Mouse (Mus musculus): ENCODE data around the gene Gm4924.

Gene Gm4924

DNA sequence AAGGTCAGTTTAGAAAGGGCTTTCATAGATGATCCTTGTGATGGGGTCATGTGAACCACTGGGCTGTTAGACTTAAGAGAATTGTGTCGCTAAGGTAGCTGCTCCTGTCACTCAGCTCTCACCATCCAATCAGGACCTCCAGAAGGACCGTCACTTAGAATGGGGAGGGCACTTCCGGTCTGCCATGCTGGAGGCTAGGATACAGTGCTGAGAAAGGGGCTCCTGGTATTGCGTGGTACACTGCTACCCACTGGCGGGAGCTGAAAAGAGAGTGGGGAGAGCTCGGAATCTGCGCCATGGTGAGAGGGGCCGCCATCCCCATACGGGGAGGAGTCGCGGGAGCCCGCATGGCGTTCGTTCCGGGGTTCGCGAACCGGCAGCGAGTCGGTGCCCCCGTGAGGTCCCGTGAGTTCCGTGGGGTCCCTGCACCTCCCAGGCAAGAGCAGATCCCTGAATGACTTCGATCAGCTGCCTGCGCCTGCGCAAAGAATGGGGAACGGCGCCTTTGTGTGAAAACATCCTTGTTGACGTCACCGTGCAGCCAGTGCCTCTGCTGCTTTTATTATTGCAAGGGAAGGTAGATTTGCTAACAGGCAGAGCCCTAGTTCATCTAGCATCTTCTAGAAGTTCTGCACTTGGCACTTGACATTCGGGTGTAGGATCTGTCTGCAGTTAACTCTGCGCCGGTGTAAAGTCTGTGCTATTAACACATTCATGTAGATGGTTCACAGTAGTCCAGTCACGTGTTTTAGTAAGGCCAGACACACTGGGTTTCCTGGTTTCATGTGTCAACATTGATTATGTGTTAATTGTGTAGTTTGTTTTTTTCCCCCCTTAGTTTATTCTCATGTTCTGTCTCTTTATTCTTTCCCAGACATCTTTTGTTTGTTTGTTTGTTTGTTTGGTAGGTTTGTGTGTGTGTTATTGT is at the start of gene Gm4924:
Gene Gm4924, plus strand, starts transcription at position 173 of the 928 bp plus-strand sequence.
- peak; percentile 85 for DNase-seq

DNA sequence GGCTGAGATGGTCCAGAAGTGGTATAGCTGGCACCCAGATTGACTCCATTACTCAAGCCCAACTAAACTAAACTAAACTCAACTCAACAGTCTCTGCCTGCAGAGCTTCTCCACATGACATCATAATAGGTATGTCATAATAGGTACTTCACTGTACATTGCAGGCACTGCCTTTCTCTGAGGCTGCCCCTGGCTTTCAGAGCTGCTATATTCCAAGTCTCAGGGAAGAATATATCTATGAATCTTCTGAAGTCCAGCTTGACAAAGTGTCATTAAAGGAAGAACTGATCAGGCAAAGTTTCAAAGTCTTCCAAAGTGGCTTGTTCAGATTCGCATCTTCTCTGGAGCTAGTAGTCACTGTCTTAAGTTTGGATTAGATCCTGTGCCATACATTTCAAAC is 37.6 kb upstream of the Gm4924 start, which contains the start of gene 4932415D10Rik:
Gene 4932415D10Rik, minus strand, starts transcription at position 101 of the 400 bp plus-strand sequence.
- DNase-seq, result no peak

DNA sequence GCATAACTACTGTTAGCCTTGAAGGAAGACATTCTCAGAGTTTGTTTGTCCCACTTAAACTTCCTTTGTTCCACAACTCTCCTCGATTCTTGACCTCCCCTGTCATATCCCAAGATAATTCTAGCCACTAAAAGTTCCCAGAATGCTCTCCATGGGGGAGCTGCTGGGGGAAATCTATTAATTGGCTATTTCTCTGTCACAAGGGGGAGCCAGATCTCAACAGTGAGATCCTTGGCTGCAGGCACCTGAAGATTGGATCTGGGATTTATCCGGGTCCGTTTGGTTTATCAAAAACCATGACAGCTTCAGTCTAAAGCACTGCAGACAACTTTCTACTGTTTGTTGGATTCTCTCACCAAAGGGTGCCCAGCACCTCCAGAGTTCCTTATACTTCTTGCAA is 33.9 kb upstream of the Gm4924 start:
- DNase-seq, result no peak

DNA sequence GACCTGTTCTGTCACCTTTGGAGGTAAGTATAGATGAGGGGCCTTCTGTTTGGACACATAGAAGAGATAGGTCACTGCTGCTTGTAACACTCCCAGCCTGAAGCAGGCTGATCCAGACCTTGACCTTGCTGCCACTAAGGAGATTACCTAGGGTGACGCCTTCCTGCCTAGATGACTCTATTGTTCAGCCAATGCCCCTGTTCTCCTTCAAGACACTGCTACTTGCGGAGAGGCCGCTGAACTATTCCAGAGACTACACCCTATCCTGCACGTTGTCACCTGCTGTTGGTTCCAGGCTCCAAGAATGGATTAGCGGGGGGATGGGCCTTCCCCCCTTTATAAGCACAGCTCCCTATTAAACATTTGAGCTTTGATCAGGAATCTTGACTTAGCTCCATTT is 24.2 kb upstream of the Gm4924 start:
- DNase-seq, result no peak

DNA sequence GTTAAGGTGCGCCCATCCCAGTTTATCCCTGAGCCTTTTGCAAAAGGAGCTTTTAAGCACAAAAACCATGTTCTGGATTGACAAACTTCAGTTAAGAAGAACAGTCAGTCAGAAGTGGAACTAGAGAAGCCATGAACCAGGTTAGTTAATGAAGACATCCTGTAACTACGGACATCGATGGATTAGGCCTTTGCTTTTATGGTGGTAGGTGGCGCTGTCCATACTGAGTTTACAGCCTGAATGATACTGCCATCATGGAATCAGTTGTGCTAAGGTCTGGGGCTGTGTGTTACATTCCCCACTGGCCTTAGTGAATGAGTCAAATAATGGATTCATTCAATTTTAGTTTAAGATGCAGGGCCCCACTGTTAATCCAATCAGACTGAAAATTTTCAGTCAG is 1.3 kb downstream of the Gm4924 start:
- no peak for DNase-seq

DNA sequence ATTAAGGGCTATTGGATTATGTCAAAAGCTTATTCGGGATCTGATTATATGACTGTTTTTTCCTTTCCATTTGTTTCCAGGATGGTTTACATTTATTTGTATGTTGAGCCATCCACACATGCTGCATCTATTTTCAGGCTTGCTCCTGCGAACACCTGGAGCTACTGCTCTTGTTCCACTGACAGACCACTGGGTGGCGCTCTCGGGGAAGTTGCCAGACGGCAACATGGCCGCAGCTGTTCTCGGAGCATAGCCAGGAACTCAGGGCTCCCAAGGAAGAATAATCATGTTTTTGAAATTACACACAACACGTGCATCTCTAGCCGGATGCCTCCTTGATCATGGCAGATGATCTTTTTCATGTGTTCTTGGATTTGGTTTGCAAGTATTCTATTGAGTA is 7.9 kb downstream of the Gm4924 start:
- no peak for DNase-seq

DNA sequence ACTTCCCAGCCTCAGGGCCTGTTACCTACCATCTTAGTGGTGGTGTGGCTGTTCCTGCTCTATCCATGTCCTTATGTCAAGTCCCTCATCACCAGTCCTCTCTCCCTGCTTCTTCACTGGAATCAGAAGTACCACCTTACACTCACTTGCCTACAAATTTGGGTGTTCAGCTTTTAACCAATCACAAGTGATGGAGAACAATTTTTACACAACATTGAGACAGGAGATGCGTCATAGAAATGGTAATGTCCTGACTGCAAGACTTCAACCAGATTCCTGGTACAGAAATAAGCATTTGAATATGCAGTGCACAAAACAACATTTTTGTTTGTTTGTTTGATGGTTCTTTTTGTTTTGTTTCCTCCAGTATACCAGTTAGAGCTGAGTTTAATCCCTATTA is 28.9 kb downstream of the Gm4924 start:
- DNase-seq, result no peak

DNA sequence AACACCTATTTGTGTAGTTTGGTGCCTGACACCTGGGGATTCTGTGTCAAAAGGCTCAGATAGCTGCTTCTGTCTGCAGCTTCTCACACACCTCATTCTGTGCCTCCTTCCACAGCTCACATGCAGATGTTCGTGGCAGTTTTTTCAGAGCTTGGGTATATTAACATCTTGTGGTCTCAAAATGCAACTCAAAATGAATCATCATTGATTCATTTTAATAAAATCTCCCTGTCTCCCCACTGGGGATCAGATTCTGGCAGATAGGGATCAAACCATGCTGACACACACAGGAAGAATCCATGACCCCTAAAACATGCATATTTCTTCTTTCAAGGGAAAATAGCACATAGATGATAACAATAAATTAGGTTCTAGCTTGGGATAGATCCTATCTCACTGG is 55.5 kb downstream of the Gm4924 start:
- no peak for DNase-seq

DNA sequence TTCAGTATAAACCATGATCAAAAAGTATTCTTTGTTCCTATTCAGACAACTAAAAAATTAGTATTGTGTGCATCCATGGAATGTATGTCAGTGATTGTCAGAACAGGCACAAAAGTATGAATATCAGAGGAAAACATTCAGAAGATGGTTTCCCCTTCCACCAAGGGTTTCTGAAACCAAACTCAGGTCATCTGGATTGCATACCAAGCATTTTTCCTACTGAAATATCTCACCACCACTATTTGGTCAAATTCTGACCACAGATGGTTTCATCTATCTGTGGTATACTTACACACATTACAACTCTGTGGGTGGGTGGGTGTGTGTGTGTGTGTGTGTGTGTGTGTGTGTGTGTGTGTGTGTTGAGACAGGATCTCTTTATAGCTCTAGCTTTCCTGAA is 69.6 kb downstream of the Gm4924 start:
- DNase-seq, result no peak

Measured in right cerebral cortex, postnatal 4 days (tissue).